In the genomic region with DNA sequence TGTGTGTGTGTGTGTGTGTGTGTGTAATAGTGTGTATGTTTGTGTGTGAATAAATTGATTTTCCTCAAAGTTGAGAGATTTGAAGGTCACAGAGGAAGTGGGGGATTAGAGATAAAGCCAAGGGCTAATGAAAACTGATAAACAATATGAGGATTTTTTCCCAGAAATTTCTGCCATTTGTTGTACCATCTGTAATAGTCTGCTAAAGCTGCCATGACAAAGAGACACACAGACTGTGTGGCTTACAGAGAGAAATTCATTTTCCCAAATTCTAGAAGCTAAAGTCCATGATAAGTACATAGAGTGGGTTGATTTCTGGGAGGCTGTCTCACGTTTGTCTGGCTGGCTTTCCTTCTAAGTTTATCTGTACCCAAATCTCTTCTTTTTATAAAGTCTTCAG, we compare ENCODE assay signal across 18 mouse cellular contexts.
"Had no signal": no experiment of that assay in that cellular context is flagged by ENCODE, and none has a peak within 500 bp of the region (broad histone marks: within the 10 kb centered on the region; RNA-seq: fewer than 3 reads in every experiment).

No protein-coding gene starts in this region.

- DNase-seq: lung, embryonic 14.5 days; lung, postnatal 10 days; lung, postnatal 4 days; midbrain, embryonic 14.5 days; retina, postnatal 1 day; right cerebral cortex, adult 18-20 months; right cerebral cortex, postnatal 25 days; right cerebral cortex, postnatal 4 days; spleen, adult 18-20 months; thymus, adult 2 months; thymus, postnatal 25 days; thymus, postnatal 4 days had no signal

- H3K36me3 ChIP-seq: midbrain, embryonic 10.5 days; midbrain, embryonic 12.5 days; neural tube, embryonic 13.5 days; neural tube, embryonic 15.5 days had no signal

- H3K4me1 ChIP-seq: midbrain, embryonic 10.5 days; midbrain, embryonic 12.5 days; neural tube, embryonic 13.5 days; neural tube, embryonic 15.5 days had no signal

- H3K27me3 ChIP-seq: midbrain, embryonic 12.5 days; neural tube, embryonic 13.5 days; neural tube, embryonic 15.5 days had no signal

- ATAC-seq: midbrain, embryonic 16.5 days had no signal

- H3K4me3 ChIP-seq: midbrain, embryonic 10.5 days; midbrain, embryonic 12.5 days; myocyte; neural tube, embryonic 13.5 days; neural tube, embryonic 15.5 days had no signal

- H3K27ac ChIP-seq: midbrain, embryonic 10.5 days; midbrain, embryonic 12.5 days; neural tube, embryonic 13.5 days; neural tube, embryonic 15.5 days had no signal
